14 mouse cellular contexts compared by ENCODE assay signal in genomic region chr7:132435486-132436055, GRCm38 (mm10).
DNase-seq lines count a peak whose midpoint lies in the region; ATAC-seq and TF ChIP-seq lines count a peak whose summit lies in the region.
"Had no signal": no experiment of that assay in that cellular context is flagged by ENCODE, and none has a peak within 500 bp of the region (broad histone marks: within the 10 kb centered on the region; RNA-seq: fewer than 3 reads in every experiment).

No protein-coding gene starts in this region.

- 73% methylated on average over 8 of the region's 8 CpGs for WGBS in liver, adult 2 months
- WGBS in midbrain, embryonic 16.5 days: 88% methylated on average over 8 of the region's 8 CpGs

- no peak for TF ChIP-seq POLR2A in liver, adult 2 months (IDR thresholded peaks at IDR 0.05; ENCODE audit: extremely low read depth, insufficient read depth, low read length)

- TF ChIP-seq CTCF in liver, adult 2 months (IDR thresholded peaks at IDR 0.05; ENCODE audit: low read depth, low read length): no peak

- H3K27me3 ChIP-seq in liver, adult 2 months (ENCODE audit: control insufficient read depth, insufficient read depth, low read length): no peaks in the 10 kb centered on the region
- H3K27me3 ChIP-seq in midbrain, embryonic 16.5 days (ENCODE audit: control insufficient read depth, insufficient read depth, low read depth, low read length): no peaks in the 10 kb centered on the region

- H3K36me3 ChIP-seq in liver, adult 2 months (ENCODE audit: control insufficient read depth, insufficient read depth, low read length): no peaks in the 10 kb centered on the region
- H3K36me3 ChIP-seq in midbrain, embryonic 16.5 days (ENCODE audit: control insufficient read depth, insufficient read depth, low read length): no peaks in the 10 kb centered on the region
- H3K36me3 ChIP-seq: G1E; heart, embryonic 13.5 days had no signal

- no peaks in the 10 kb centered on the region for H3K9me3 ChIP-seq in midbrain, embryonic 16.5 days (replicated peaks; ENCODE audit: control insufficient read depth, low read length, poor library complexity, severe bottlenecking)
- H3K9me3 ChIP-seq: heart, embryonic 13.5 days had no signal

- H3K9ac ChIP-seq in liver, adult 2 months (ENCODE audit: low read depth, low read length): no peak overlapping the region
- H3K9ac ChIP-seq in midbrain, embryonic 16.5 days (ENCODE audit: low read depth, low read length): no peak overlapping the region
- H3K9ac ChIP-seq: heart, embryonic 13.5 days had no signal

- DNase-seq in adrenal gland, adult 2 months: peak; percentile 38
- no peak for DNase-seq in adrenal gland, postnatal 4 days (ENCODE audit: low spot score in 2 of 2)
- DNase-seq in liver, adult 2 months (ENCODE audit: extremely low read depth, low read depth, low spot score): peak; percentile 20
- no peak for DNase-seq in liver
- peak; percentile 18 for DNase-seq in kidney, postnatal 14 days
- no peak for DNase-seq in thymus, postnatal 10 days (ENCODE audit: low spot score in 2 of 2)
- DNase-seq: right cerebral cortex, adult 18-20 months; thymus, postnatal 4 days had no signal

- H3K79me2 ChIP-seq in liver, adult 2 months (ENCODE audit: control insufficient read depth, insufficient read depth, low read length): no peaks in the 10 kb centered on the region

- H3K4me2 ChIP-seq in midbrain, embryonic 16.5 days (ENCODE audit: low read length): no peak overlapping the region
- H3K4me2 ChIP-seq: heart, embryonic 13.5 days had no signal

- H3K27ac ChIP-seq in liver, adult 2 months (replicated peaks; ENCODE audit: insufficient read depth, low read depth, low read length): peak overlapping the region; percentile 54
- H3K27ac ChIP-seq in midbrain, embryonic 16.5 days (ENCODE audit: low read length): no peak overlapping the region
- H3K27ac ChIP-seq: heart, embryonic 13.5 days; left cerebral cortex, adult 2 months had no signal

- H3K4me1 ChIP-seq in liver, adult 2 months (ENCODE audit: control insufficient read depth, insufficient read depth, low read length): no peaks in the 10 kb centered on the region
- no peaks in the 10 kb centered on the region for H3K4me1 ChIP-seq in midbrain, embryonic 16.5 days (ENCODE audit: control insufficient read depth, insufficient read depth, low read length)
- H3K4me1 ChIP-seq: megakaryocyte, embryonic 14.5 days had no signal

- peak; percentile 41 for ATAC-seq in megakaryocyte progenitor cell, adult 5-6 weeks (replicated peaks; ENCODE audit: poor library complexity)
- ATAC-seq in midbrain, embryonic 16.5 days: no peak

- no peak overlapping the region for H3K4me3 ChIP-seq in liver, adult 2 months (ENCODE audit: insufficient read depth, low read depth, low read length)
- H3K4me3 ChIP-seq in midbrain, embryonic 16.5 days (ENCODE audit: low read depth, low read length): no peak overlapping the region
- H3K4me3 ChIP-seq: heart, embryonic 13.5 days; left cerebral cortex, adult 2 months; megakaryocyte, embryonic 14.5 days had no signal

Comparison
In these comparisons a context has a peak if more than half of its experiments do, and no peak if none do; other contexts are left out.
1. DNase-seq: peak in adrenal gland, adult 2 months (single experiment), liver, adult 2 months (single experiment) and kidney, postnatal 14 days (single experiment); none in adrenal gland, postnatal 4 days (0 of 2), liver (single experiment) and thymus, postnatal 10 days (0 of 2).